Mouse (Mus musculus) hindlimb bud, embryonic 11.5 days (tissue): ENCODE measurements around the gene Kcnip2.

Experiments
- DNase-seq: peaks from one replicate; pipeline ENCODE4 v3.0.0-alpha.2; 2012; ENCODE audit warnings: low read depth, low spot score; ENCODE audit errors: extremely low spot score

Gene Kcnip2

GRCm38 (mm10) chr19:45742218-45742983 is 73.5 kb downstream of the Kcnip2 start, which contains the start of gene Fgf8:
Gene Fgf8, minus strand, starts transcription at chr19:45742915.
- no peak for DNase-seq
